28 mouse cellular contexts compared by ENCODE assay signal in genomic region chr3:31038689-31039088, GRCm38 (mm10). TPM values are rescaled to one million over a fixed set of nuclear protein-coding genes. Genes with fewer than 3 reads are reported as not detected.
DNase-seq lines count a peak whose midpoint lies in the region; ATAC-seq and TF ChIP-seq lines count a peak whose summit lies in the region.
"Had no signal": no experiment of that assay in that cellular context is flagged by ENCODE, and none has a peak within 500 bp of the region (broad histone marks: within the 10 kb centered on the region; RNA-seq: fewer than 3 reads in every experiment).

No protein-coding gene starts in this region.

- DNase-seq in adrenal gland, adult (ENCODE audit: inconsistent age in 2 of 2, low spot score in 1 of 2), result peak; percentile 27 to 72
- no peak for DNase-seq in adrenal gland, postnatal 25 days
- DNase-seq in liver, adult 2 months (ENCODE audit: extremely low read depth, low read depth, low spot score), result peak; percentile 37
- DNase-seq in CH12.LX (ENCODE audit: extremely low read depth), result peak; percentile 35
- no peak for DNase-seq in embryonic facial prominence, embryonic 10.5 days (ENCODE audit: low spot score)
- no peak for DNase-seq in kidney, postnatal 4 days
- DNase-seq: cerebellum, adult 11-12 months; cerebellum, adult 9-11 months; embryo, embryonic 11 days; gastrocnemius, adult 2 months; gastrocnemius, postnatal 36 days; heart, adult 2 months; heart, postnatal 4 days; kidney, adult 18-20 months; kidney, postnatal 25 days had no signal

- H3K4me2 ChIP-seq in liver, embryonic 12.5 days, result no peak overlapping the region
- no peak overlapping the region; the same call in 1 of the 2 replicates for H3K4me2 ChIP-seq in CH12.LX (ENCODE audit: insufficient read depth, low read depth, poor library complexity, severe bottlenecking)
- H3K4me2 ChIP-seq in intestine, postnatal 0 days (replicated peaks; ENCODE audit: low read depth), result no peak overlapping the region
- H3K4me2 ChIP-seq: embryonic facial prominence, embryonic 13.5 days; heart, embryonic 12.5 days; hindbrain, embryonic 13.5 days; kidney, embryonic 15.5 days; limb, embryonic 15.5 days; liver, embryonic 15.5 days; midbrain, embryonic 12.5 days; neural tube, embryonic 13.5 days had no signal

- dilution Hi-C loops in CH12.LX (cut with MboI; ENCODE audit: extremely low pct_ligation_motif_present, extremely low pct_unique_long_range_greater_than_20kb, low sequenced_read_pairs), result no loop called here

- no peak overlapping the region for H3K4me3 ChIP-seq in liver, adult 2 months (ENCODE audit: insufficient read depth, low read depth, low read length)
- H3K4me3 ChIP-seq in liver, embryonic 12.5 days, result no peak overlapping the region
- no peak overlapping the region for H3K4me3 ChIP-seq in CH12.LX (replicated peaks in 1 of 3; ENCODE audit: low read depth in 2 of 3, low read length in 2 of 3, poor library complexity in 1 of 3)
- no peak overlapping the region for H3K4me3 ChIP-seq in intestine, postnatal 0 days (ENCODE audit: low read depth, low read length)
- H3K4me3 ChIP-seq in embryonic facial prominence, embryonic 10.5 days, result no peak overlapping the region
- H3K4me3 ChIP-seq: embryonic facial prominence, embryonic 13.5 days; gastrocnemius, adult 2 months; heart, adult 2 months; heart, embryonic 12.5 days; hindbrain, embryonic 13.5 days; kidney, embryonic 15.5 days; limb, embryonic 10.5 days; limb, embryonic 15.5 days; liver, embryonic 15.5 days; megakaryocyte, embryonic 14.5 days; midbrain, embryonic 12.5 days; neural tube, embryonic 13.5 days had no signal

- in situ Hi-C loops in CH12.LX (cut with MboI; ENCODE audit: low pct_ligation_motif_present, low pct_unique_long_range_greater_than_20kb, low sequenced_read_pairs), result no loop called here

- no peak for TF ChIP-seq RAD21 in CH12.LX (IDR thresholded peaks at IDR 0.05; ENCODE audit: low read depth, low read length)

- ATAC-seq in liver, embryonic 12.5 days, result no peak
- ATAC-seq in intestine, postnatal 0 days, result peak; percentile 95
- ATAC-seq: forebrain, embryonic 16.5 days had no signal

- peaks cover 20% of the 10 kb centered on the region; the same call in 1 of the 2 replicates for H3K36me3 ChIP-seq in liver, adult 2 months (ENCODE audit: control insufficient read depth, insufficient read depth, low read length)
- 0 out of 2 replicates have a peak, but pooled peaks cover 19% of the 10 kb centered on the region for H3K36me3 ChIP-seq in liver, embryonic 12.5 days
- H3K36me3 ChIP-seq in CH12.LX (replicated peaks in 1 of 2; ENCODE audit: control insufficient read depth in 1 of 2, insufficient read depth in 1 of 2, low read length in 1 of 2), result peaks cover 28 to 52% of the 10 kb centered on the region in 2 experiments
- H3K36me3 ChIP-seq in intestine, postnatal 0 days (ENCODE audit: control insufficient read depth, insufficient read depth), result peaks cover 52% of the 10 kb centered on the region
- H3K36me3 ChIP-seq in embryonic facial prominence, embryonic 10.5 days (replicated peaks), result peaks cover 78% of the 10 kb centered on the region
- H3K36me3 ChIP-seq: liver, embryonic 15.5 days had no signal

- TF ChIP-seq POLR2A in liver, adult 2 months (IDR thresholded peaks at IDR 0.05; ENCODE audit: extremely low read depth, insufficient read depth, low read length), result no peak
- TF ChIP-seq POLR2A in CH12.LX (IDR thresholded peaks at IDR 0.05; ENCODE audit: low read depth, low read length), result no peak

- no peak for TF ChIP-seq CTCF in liver, adult 2 months (IDR thresholded peaks at IDR 0.05; ENCODE audit: low read depth, low read length)
- TF ChIP-seq CTCF in CH12.LX (conservative IDR thresholded peaks at IDR 0.05 in 1 of 2, IDR thresholded peaks at IDR 0.05 in 1 of 2; ENCODE audit: low read depth in 2 of 2, low read length in 2 of 2), result no peak
- TF ChIP-seq CTCF in intestine, postnatal 0 days (IDR thresholded peaks at IDR 0.05; ENCODE audit: low read depth), result no peak

- H3K27ac ChIP-seq in liver, adult 2 months (replicated peaks; ENCODE audit: insufficient read depth, low read depth, low read length), result no peak overlapping the region
- H3K27ac ChIP-seq in liver, embryonic 12.5 days, result no peak overlapping the region
- H3K27ac ChIP-seq in CH12.LX (ENCODE audit: insufficient read depth, low read depth), result no peak overlapping the region
- H3K27ac ChIP-seq in intestine, postnatal 0 days (ENCODE audit: low read depth, low read length), result no peak overlapping the region
- H3K27ac ChIP-seq in embryonic facial prominence, embryonic 10.5 days (replicated peaks), result no peak overlapping the region
- H3K27ac ChIP-seq: embryonic facial prominence, embryonic 13.5 days; gastrocnemius, adult 2 months; heart, adult 2 months; hindbrain, embryonic 13.5 days; kidney, embryonic 15.5 days; limb, embryonic 10.5 days; limb, embryonic 15.5 days; liver, embryonic 15.5 days; midbrain, embryonic 12.5 days; neural tube, embryonic 13.5 days had no signal

- 71% methylated on average over 10 of the region's 10 CpGs for WGBS in liver, adult 2 months
- 88% methylated on average over 10 of the region's 10 CpGs for WGBS in liver, embryonic 12.5 days (ENCODE audit: insufficient replicate concordance)
- WGBS in intestine, postnatal 0 days, result 71% methylated on average over 10 of the region's 10 CpGs
- 93% methylated on average over 10 of the region's 10 CpGs for WGBS in embryonic facial prominence, embryonic 10.5 days

- no peaks in the 10 kb centered on the region for H3K4me1 ChIP-seq in liver, adult 2 months (ENCODE audit: control insufficient read depth, insufficient read depth, low read length)
- no peaks in the 10 kb centered on the region for H3K4me1 ChIP-seq in liver, embryonic 12.5 days
- peaks cover 3 to 4% of the 10 kb centered on the region in 2 experiments; a peak in 1 of 4 replicates for H3K4me1 ChIP-seq in CH12.LX (ENCODE audit: control insufficient read depth in 1 of 2, insufficient read depth in 2 of 2)
- H3K4me1 ChIP-seq in intestine, postnatal 0 days (replicated peaks; ENCODE audit: control insufficient read depth, insufficient read depth, low read length), result no peaks in the 10 kb centered on the region
- no peaks in the 10 kb centered on the region for H3K4me1 ChIP-seq in embryonic facial prominence, embryonic 10.5 days
- H3K4me1 ChIP-seq: embryonic facial prominence, embryonic 13.5 days; heart, embryonic 12.5 days; hindbrain, embryonic 13.5 days; kidney, embryonic 15.5 days; limb, embryonic 10.5 days; limb, embryonic 15.5 days; liver, embryonic 15.5 days; megakaryocyte, embryonic 14.5 days; neural tube, embryonic 13.5 days had no signal

- H3K79me2 ChIP-seq in liver, adult 2 months (ENCODE audit: control insufficient read depth, insufficient read depth, low read length), result no peaks in the 10 kb centered on the region
- H3K79me2 ChIP-seq in CH12.LX (replicated peaks; ENCODE audit: control insufficient read depth, extremely low read depth, insufficient read depth, poor library complexity, severe bottlenecking), result no peaks in the 10 kb centered on the region

- no peaks in the 10 kb centered on the region for H3K9me3 ChIP-seq in liver, embryonic 12.5 days (replicated peaks)
- H3K9me3 ChIP-seq in CH12.LX (replicated peaks; ENCODE audit: low read length), result no peaks in the 10 kb centered on the region
- no peaks in the 10 kb centered on the region for H3K9me3 ChIP-seq in intestine, postnatal 0 days (ENCODE audit: control insufficient read depth)
- H3K9me3 ChIP-seq in embryonic facial prominence, embryonic 10.5 days, result no peaks in the 10 kb centered on the region
- H3K9me3 ChIP-seq: embryonic facial prominence, embryonic 13.5 days; heart, embryonic 12.5 days; hindbrain, embryonic 13.5 days; kidney, embryonic 15.5 days; limb, embryonic 10.5 days; limb, embryonic 15.5 days; liver, embryonic 15.5 days; megakaryocyte, embryonic 14.5 days; midbrain, embryonic 12.5 days; neural tube, embryonic 13.5 days had no signal

- peak; percentile 63 for TF ChIP-seq EP300 in CH12.LX (IDR thresholded peaks at IDR 0.05; ENCODE audit: low read length)

- no peak overlapping the region for H3K9ac ChIP-seq in liver, adult 2 months (ENCODE audit: low read depth, low read length)
- no peak overlapping the region for H3K9ac ChIP-seq in liver, embryonic 12.5 days
- no peak overlapping the region for H3K9ac ChIP-seq in CH12.LX (ENCODE audit: insufficient read depth, low read depth)
- H3K9ac ChIP-seq in intestine, postnatal 0 days (ENCODE audit: low read depth, low read length), result no peak overlapping the region
- H3K9ac ChIP-seq: embryonic facial prominence, embryonic 13.5 days; heart, embryonic 12.5 days; hindbrain, embryonic 13.5 days; kidney, embryonic 15.5 days; limb, embryonic 15.5 days; liver, embryonic 15.5 days; midbrain, embryonic 12.5 days; neural tube, embryonic 13.5 days had no signal

- no peaks in the 10 kb centered on the region for H3K27me3 ChIP-seq in liver, adult 2 months (ENCODE audit: control insufficient read depth, insufficient read depth, low read length)
- no peaks in the 10 kb centered on the region for H3K27me3 ChIP-seq in liver, embryonic 12.5 days (replicated peaks)
- H3K27me3 ChIP-seq in CH12.LX (replicated peaks), result no peaks in the 10 kb centered on the region
- H3K27me3 ChIP-seq in intestine, postnatal 0 days (replicated peaks; ENCODE audit: control insufficient read depth, insufficient read depth, low read length), result no peaks in the 10 kb centered on the region
- no peaks in the 10 kb centered on the region for H3K27me3 ChIP-seq in embryonic facial prominence, embryonic 10.5 days (replicated peaks; ENCODE audit: low read depth, poor library complexity, severe bottlenecking)
- H3K27me3 ChIP-seq: embryonic facial prominence, embryonic 13.5 days; heart, embryonic 12.5 days; hindbrain, embryonic 13.5 days; kidney, embryonic 15.5 days; limb, embryonic 15.5 days; liver, embryonic 15.5 days; megakaryocyte, embryonic 14.5 days; midbrain, embryonic 12.5 days; neural tube, embryonic 13.5 days had no signal

RNA-seq across cellular contexts. Expression of gene Prkci, which starts 43.1 kb away (rescaled TPM):
- 52.6 and 56.7 TPM in 2 replicates for total RNA-seq in adrenal gland, postnatal 25 days (2021)
- 11.3 and 11.6 TPM in 2 replicates for total RNA-seq in liver, adult 2 months (2014; rRNA removed)
- polyA plus RNA-seq in liver, adult 2 months (2012; rRNA removed), result 4.4 and 4.9 TPM in 2 replicates
- polyA plus RNA-seq in liver, embryonic 12.5 days (2016; fragmentation: Nextera tagmentation; extraction: Ambion mirVana), result 12.5 TPM in 2 replicates
- total RNA-seq in CH12.LX (2012; rRNA removed) (14.8 and 14.9 TPM in 2 replicates), CH12.LX (2014; rRNA removed) (16.7 and 17.2 TPM in 2 replicates)
- polyA plus RNA-seq in CH12.LX (2012; ENCODE audit: insufficient read length, low read depth), result 17.1 and 18.3 TPM in 2 replicates
- 14.0 and 14.5 TPM in 2 replicates for polyA plus RNA-seq in intestine, postnatal 0 days (2015; fragmentation: Nextera tagmentation; extraction: Ambion mirVana)
- 43.5 TPM in 2 replicates for polyA plus RNA-seq in embryonic facial prominence, embryonic 10.5 days (2016; fragmentation: Nextera tagmentation; extraction: Ambion mirVana)

RNA-seq across cellular contexts. Expression of gene Skil, which starts 56.2 kb away (rescaled TPM):
- 32.9 and 39.3 TPM in 2 replicates for total RNA-seq in adrenal gland, postnatal 25 days (2021)
- total RNA-seq in liver, adult 2 months (2014; rRNA removed), result 5.8 and 6.9 TPM in 2 replicates
- 1.7 and 2.0 TPM in 2 replicates for polyA plus RNA-seq in liver, adult 2 months (2012; rRNA removed)
- polyA plus RNA-seq in liver, embryonic 12.5 days (2016; fragmentation: Nextera tagmentation; extraction: Ambion mirVana), result 7.6 and 8.5 TPM in 2 replicates
- total RNA-seq in CH12.LX (2012; rRNA removed) (11.2 and 11.4 TPM in 2 replicates), CH12.LX (2014; rRNA removed) (18.9 and 22.4 TPM in 2 replicates)
- polyA plus RNA-seq in CH12.LX (2012; ENCODE audit: insufficient read length, low read depth), result 11.0 and 11.1 TPM in 2 replicates
- polyA plus RNA-seq in intestine, postnatal 0 days (2015; fragmentation: Nextera tagmentation; extraction: Ambion mirVana), result 19.1 and 22.1 TPM in 2 replicates
- 32.5 and 33.6 TPM in 2 replicates for polyA plus RNA-seq in embryonic facial prominence, embryonic 10.5 days (2016; fragmentation: Nextera tagmentation; extraction: Ambion mirVana)

Comparison
In these comparisons a context has a peak if more than half of its experiments do, and no peak if none do; other contexts are left out.
1. DNase-seq: peak in adrenal gland, adult (2 of 2), liver, adult 2 months (single experiment) and CH12.LX (single experiment); none in adrenal gland, postnatal 25 days (single experiment), embryonic facial prominence, embryonic 10.5 days (single experiment) and kidney, postnatal 4 days (0 of 2).